Mouse (Mus musculus) cerebellum, adult (tissue): ENCODE measurements at regions not wholly inside any gene's neighbourhood (a gene's known extent, or its start where the extent isn't known, plus 50 kb on each side); places are given as distances from the start of the nearest gene placed in this dataset.
"Not testable (repeated sequence)": the region's sequence is repeated elsewhere in the genome, so short reads cannot be mapped to it uniquely, and the experiment has no call there.

ENCODE experiments used
- ATAC-seq: cut with Nextera tagmentation; 2 replicates; pipeline ENCODE4 v1.9.2; 2017; ENCODE audit warnings: mild to moderate bottlenecking, moderate library complexity, mixed read lengths; ENCODE audit not compliant: insufficient number of reproducible peaks, low FRiP score, low TSS enrichment

DNA sequence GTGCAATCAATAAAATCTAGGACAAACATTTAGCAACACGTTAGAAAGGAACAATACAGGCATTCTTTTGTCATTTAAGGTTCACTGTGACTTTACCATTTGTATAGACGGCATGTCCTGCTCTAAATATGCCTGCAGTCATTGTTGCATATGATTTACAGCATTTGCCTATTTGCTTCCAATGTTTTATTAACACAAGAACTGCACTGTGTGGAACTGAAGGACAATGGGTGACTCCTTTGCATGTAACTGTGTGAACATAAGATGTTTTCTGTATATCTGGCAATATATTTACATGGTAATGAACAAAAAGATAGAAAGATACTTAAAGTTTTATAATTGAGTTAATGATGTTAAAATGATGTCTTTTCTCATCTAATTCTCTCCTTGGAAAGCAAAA is 57.1 kb downstream of the Pou4f1 start:
- ATAC-seq = no peak

DNA sequence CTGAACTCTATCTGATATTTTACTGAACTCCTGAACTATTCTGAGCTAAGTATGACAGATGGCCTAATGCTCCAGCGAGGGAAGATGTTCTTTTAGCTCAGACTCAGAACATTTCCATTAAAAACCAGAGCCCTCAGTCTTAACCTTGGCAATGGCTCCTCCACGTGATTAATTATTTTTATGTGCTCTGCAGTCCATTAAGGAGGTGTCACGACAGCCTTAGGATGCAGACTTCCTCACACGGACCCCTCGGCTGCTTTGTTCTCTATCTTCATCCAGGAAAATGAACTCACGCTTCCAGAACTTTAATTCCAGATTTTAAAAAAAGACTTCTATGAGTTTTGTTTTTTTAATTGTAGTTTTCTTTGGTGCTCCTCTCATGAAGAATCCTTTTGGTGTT is 57.5 kb downstream of the Pou4f1 start:
- ATAC-seq = no peak

DNA sequence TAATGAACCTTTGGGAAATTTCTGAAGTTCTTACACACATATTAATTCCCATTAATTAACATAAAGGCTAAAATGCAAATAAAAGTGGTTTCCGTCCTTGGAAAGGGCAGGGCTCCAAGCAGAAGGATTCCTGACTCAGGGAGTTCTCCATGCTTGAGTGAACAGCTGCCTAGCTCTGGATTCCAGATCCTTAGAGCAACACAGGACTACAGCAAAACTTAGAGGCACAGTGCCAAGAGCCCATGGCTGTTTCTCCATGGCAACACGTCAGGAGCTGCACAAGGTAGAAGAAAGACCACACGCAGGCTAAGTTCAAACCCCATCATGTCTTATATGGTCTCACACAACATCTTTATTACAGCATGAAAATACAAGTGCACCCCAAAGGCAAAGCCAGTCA is 61.7 kb downstream of the Pou4f1 start:
- ATAC-seq = no peak

DNA sequence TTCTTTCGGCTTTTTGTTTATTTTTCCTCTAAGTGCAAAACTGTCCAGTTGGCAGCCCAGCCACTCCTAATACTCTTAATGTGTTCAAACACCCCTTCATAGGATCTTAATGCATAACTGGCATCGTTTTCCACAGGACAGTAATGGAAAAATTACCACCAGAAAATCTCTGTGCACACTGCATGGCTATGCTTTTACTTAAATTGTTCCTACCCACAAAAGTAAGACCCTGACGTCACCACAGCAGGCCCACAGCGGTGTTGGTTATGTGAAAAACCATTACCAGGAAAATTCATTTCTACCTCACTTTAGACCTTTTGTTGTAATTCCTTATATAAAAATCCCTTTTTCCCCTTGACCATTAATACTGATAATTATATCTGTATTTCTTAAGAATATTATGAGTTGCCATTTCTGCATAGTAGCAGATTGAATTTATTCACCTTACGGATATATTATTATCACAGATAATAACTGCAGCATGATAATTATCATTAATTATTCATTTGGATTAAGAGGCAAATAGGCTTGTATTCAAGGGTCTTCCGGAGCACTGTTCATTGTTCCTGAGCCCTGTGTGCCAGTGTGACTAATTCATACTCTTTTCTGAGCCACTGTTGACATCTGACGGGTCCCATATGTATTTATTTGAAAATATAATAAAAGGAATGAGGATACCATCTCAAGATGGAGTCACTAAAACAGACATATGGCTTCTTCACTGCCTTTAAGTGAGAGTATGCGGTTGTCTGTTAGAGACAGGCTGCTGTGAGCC is 78.3 kb downstream of the Pou4f1 start:
- no peak for ATAC-seq

DNA sequence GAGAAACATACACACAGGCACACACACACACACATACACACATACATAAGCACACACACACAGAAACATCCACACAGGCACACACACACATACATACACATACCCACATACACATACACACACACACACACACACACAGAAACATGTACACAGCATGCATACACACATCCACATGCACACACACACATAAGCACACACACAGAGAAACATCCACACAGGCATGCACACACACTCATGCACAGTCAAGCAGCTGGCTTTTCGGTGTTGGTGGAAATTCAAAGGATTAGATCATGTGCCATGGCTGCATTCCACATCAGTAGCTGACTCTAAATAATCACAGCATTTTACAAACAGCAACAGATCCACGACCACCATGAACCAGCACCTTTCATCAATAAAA is 78.9 kb downstream of the Pou4f1 start:
- no peak for ATAC-seq

DNA sequence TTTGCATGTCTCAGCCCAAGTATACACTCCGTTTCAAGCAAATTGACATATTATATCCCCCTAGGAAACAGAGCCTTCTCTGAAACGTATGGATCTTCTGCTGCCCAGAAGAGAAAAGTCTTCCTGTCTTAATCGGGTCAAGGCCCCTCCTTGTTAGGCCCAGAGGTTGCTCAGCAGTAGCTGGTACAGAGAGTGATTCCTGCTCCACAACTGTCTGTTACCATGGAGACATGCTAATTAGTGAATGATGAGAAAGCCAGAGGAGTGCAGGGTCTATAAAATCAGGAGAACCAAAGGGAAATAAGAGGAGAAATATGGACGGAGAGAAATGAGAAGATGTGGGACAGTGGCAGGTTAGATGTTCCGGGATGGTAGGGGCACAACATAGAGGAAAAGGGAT is 86.8 kb downstream of the Pou4f1 start:
- no peak for ATAC-seq

DNA sequence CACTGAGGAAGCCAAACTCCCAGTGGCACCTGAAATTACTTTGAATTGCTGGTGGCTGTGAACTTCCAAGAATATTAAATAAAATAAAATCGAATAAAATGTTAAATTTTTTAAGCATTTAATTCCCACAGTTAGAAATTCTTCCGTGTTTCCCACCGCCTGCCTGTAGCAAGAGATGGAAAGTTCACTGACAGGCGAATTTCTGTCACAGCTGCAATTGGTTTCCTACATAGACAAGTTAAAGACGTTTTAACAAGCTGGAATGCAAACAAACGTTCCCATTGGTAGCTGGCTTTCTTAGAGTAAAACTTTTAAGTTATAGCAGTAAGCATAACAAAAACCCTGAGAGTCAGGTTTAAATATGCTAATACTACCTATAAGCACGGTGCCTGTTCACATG is 95.0 kb downstream of the Pou4f1 start:
- ATAC-seq = no peak

DNA sequence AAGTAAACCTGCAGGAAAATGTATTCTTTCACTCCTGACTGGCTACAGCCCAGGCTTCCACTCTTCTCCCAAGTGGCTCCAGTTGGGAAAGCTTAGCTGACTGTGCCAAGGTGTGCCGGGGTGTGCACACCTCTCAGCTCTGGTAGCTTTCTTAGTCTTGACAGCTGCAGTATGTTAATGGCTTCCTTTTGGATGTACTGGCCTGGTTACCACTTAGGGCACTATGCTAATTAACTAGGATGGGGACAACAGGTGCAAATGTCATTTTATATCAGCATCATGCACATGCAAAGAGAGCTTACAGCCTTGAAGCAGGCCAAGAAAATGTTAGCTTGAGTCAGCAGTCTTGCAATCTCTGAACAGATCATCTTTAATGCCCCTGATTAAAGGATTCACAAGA is 111.2 kb downstream of the Pou4f1 start:
- ATAC-seq = no peak

DNA sequence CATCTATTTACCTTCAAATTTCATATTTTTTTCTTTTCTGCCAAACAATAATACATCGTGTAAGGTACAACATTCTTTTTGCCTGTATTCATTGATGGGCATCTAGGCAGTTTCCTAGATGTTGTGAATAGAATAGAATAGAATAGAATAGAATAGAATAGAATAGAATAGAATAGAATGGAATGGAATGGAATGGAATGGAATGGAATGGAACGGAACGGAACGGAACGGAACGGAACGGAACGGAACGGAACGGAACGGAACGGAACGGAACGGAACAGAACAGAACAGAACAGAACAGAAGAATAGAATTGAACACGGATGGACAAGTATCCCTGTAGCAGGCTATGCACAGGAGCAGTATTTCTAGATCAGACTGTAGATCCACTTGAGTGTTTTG is 131.0 kb downstream of the Pou4f1 start:
- ATAC-seq = not testable (repeated sequence)

DNA sequence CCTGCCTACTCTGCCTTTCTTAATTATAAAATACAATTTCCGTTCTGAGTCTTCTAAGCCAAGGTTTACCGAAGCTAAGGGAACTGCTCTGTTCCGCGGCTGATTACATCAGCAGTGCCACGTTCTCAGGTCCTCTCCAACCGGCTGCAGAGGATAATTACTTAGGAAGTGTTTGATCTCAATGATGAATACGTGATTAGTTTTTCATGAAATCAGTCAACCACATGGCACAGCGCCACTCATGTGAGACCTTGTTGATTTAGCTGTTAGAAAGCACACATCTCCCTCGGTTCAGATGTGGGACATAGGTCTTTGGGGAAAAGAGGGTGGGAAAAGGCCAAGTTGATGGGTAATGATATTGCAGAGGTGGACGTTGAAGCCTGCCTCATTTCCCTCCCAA is 141.7 kb downstream of the Pou4f1 start:
- ATAC-seq = no peak

DNA sequence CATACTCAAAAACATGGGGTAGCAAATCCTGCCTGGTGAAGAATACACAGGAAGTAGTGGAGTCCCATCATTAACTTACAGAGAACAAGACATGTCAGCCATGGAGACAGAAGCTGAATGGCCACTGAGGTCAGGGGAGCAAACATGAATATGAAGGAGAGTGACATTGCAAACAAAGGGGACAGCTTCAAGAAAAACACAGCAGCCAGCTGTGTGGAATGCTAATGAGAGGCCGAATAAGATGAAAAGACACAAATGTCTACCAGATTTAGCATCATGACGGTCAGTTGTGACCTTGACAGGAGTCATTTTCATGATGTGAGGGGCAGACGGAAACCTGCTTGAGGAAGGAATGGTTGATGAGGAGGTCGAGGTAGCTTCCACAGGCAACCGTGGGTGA is 167.7 kb downstream of the Pou4f1 start:
- no peak for ATAC-seq

DNA sequence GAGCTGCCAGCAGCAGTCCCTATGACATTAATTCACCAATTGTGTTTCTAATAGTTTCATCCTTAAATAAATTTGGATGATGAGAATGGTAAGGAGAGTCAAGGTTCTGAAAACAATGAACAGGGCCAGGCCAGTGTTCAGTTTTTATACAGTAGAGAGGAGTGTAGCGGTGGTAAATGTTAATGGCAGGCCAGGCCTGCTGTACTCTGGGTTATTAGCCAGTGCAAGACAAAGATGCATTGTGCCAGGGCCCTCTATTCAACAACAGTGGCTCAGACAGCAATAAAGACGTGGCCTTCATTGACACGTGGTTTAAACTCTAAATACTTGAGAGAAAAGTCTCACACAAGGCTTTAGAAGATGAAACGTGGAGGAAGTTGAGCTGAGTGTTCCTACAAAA is 169.5 kb downstream of the Pou4f1 start:
- no peak for ATAC-seq

DNA sequence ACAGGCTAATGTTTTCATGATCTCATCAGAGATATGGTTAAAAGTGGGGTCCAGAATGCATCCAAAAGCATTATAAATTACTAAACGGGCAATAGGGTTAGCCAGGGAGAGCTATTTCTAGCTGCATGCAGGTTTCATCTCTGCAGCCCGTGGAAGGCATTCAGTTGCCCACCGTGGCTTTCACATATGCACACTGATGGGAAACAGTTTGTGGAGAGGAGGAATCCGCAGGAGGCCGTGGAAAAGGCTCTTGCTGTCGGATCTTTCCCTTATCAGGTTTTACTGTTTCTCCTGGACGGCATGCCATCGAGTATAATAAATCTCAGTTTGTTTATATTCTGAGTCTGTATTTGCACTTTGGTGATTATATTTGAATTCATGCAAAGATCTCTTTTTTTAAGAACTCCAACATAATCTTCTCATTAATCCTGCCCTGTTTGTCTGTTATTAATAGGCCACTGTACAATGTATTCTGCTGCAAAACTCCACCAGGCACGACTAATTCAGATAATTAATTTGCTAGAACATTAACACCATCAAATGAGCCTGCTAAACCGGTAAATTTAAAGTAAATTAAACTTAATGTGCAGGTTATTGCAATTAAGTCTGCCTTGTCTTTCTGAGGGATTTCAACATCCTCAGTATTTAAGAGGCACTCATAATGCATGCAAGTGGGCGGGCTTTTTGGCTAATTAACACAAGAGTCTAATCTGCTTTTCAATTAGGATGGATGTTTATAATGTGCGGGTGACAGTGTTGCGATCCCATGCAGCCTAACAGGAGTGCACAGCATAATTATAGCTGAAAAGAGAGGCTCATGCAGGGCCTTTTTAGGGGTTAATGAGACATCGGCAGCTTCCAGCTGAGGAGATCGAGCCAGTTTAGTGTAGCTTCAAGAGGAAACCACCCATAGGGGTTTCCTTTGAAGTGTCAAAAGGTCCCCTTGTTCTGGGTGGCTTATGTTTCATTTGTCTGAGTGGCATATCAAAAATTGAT is 170.2 kb downstream of the Pou4f1 start:
- no peak for ATAC-seq

DNA sequence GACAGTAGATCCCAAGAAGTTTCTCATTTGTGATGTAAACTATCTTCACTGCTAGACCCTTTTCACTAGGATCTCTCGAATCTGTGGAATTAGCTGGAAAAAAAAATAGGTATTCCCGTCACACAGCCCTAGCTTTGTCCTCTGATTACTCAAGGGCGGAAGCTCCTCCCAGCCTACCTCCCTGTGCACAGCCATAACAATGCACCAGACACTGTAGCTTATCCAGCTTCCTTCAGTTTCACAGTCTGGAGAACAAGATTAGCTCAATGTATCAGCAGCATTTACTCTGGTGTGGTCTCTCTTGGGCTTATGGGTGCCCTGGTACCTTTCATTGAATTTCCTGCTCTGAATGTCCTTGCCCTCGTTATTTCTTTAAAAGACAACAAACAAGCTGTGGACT is 174.0 kb downstream of the Pou4f1 start:
- ATAC-seq = no peak

DNA sequence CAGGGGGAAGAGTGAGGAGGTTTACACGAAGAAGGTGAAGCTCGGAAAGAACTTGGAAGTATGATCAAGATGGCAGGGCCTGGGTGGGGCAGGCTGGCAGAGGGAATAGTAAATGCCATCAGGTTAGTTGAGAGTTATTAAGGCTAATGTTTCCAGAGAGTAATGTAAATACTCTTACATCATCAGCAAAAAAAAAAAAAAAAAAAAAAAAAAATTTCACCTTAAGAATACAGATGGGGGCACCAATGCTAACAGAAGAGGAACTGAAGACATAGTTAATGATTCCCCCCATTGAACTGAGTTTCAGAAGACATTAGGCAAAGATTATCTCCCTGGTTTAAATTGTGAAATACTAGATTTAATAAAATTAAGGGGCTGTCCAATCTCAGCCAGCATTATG is 174.7 kb downstream of the Pou4f1 start:
- ATAC-seq = no peak

DNA sequence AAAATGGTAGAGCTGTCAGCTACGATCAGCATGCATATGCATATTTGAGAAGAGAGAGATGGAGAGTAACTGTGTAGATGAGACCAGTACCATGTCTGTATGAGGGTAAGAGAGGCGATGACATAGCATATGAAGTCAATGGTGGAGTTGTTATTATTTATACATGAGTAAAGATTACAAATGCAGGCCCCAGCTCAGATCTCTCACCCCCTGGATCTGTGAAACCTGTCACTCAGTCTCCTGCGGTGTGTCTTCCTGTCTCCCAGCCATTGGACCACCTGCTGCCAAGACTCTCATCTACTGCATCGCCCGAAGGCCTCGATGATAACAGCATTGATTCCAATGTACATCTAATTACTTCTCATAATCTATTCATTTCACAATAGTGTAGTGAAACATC is 187.4 kb downstream of the Pou4f1 start:
- peak; percentile 46; the same call in 1 of the 2 replicates for ATAC-seq

DNA sequence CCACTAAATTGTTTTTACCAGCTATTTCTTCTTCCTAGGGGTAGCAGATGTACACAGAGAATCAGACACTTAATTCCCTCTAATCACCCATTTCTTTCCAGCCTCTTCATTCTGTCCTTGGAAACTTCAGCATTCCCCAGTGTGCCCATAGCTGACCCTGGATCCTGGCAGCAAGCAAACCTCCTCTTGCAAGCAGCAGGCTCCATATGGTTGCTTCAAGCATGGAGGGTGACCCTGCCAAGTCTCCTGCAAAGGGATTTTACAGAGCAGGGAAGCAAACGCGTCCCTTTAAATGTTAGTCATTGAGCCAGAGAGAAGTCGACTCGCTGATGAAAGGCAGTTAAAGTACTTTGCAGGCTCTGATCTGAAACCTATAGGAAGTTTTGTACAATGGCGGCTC is 187.9 kb downstream of the Pou4f1 start:
- peak; percentile 99 for ATAC-seq

DNA sequence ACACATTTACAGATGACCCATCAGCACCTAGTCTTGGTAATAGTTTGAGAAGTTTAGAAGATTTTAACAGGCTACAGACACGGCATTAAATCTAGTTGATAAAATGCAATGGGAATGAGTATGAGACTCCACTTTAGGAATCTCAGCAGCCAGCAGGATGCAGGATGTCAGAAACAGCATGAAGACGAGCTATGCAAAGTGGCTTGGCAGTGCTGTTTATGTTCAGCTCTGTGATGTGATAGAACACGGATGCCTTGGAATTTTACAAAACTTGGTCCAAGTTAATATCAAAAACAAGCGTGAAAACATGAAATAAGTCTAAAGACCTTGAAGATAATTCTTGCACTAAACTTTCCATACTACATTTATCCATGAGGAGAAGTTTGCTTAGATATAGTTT is 193.0 kb downstream of the Pou4f1 start:
- ATAC-seq = no peak

DNA sequence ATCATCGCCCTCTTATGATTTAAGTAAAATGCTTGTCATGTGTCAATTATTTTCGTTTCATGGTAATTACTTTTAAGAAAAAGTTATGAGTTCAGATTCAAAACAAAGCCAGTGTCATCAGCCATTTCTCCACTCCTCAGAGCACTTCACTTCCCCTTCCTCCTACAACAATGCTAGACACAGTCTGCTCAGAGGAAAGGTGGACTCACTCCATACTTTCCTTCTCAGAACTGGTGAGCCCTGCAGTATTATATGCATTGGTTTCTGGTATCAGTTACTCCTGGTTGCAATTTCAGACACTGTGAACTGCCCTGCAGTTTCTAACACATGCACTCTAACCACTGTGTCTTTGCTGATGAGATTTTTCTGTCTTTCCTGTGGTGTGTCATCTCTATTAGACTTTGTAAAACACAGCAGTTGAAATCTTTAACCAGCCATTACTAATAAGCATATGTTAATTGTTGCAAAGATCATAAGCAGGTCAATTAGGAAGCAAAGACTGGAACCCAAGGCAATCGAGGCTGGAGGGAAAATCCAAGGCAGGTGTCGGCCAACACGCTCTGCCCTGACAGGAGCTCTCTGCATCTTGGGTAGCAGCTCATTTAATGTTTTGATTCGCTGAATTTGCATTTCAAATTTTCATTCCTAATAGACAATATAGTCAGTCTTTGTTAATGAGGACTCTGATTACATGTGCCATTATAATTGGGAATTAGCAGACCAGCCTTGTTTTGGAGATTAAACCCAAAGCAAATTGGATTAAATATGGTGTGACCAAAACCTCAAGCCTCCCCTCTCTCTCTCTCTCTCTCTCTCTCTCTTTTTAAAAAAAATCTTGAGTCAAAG is 202.7 kb downstream of the Pou4f1 start:
- ATAC-seq = no peak

DNA sequence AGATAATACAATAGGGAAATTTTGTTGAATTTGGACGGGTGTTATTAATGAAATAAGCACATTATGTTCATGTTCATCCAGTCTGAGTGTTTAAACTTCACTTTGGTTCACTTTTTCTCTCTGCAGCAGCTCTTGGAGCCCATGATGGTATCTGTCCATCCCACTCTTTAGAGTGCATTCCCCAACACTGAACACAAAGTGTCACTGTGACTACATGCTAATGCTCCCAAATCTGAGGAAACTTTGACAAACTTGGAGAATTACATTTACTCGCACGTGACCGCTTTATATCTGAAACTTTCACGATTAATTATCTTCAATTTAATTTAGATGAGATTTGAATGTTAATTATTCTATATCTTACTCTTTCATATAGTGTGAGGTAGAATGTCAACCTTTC is 250.8 kb downstream of the Pou4f1 start:
- no peak for ATAC-seq

DNA sequence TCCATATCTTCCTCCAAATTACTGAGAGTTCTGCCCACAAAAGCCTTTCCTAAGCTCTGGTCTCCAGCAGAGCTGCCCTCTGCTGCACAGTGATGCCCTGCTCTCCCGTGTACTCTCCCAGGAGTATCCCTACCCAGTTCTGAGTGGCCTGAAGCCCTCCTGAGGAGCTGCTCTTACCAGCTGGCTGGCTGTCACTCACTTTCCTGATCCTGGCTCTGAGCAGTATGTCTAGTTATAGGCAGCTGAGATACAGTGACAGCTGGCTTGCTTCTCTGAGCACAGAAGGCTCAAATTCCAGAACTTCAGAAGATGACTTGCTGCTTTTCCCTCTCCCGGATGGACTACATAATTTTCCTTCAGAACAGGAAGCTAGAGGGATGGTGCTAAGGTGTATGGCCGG is 257.1 kb downstream of the Pou4f1 start:
- no peak for ATAC-seq
